Mouse (Mus musculus): ENCODE measurements around the gene Mcu. TPM values are rescaled to one million over a fixed set of nuclear protein-coding genes. Genes with fewer than 3 reads are reported as not detected.

Gene Mcu
- polyA plus RNA-seq, 2 experiments = 3.5 to 7.9 TPM

DNA sequence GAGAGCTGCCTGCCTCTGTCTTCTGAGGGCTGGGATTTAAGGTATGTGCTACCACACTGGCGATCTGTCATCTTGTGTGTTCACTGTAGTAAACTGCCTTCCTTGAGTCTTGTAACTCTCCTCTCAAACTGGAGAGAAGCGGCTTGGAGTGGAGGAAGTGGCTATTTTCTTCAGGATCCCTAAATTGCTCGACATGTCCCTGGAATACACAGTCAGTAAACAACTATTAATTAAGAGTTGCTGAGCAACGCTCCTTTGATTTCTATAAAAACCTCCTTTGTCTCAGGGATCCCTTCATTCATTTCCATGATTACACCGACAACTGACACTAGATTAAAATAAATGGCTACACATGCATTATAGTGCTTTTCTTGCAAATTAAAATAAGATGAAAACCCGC is 78.4 kb downstream of the Mcu start:
- H3K9ac ChIP-seq (replicated peaks) = no peak overlapping the region
- H3K4me2 ChIP-seq (ENCODE audit: low read depth) = no peak overlapping the region
- TF ChIP-seq CTCF (IDR thresholded peaks at IDR 0.05; ENCODE audit: low read depth) (no peak), EP300 (IDR thresholded peaks at IDR 0.05; ENCODE audit: low read depth) (no peak)
- H3K9me3 ChIP-seq (ENCODE audit: control insufficient read depth, low read length) = no peaks in the 10 kb centered on the region
- 70% methylated on average over 6 of the region's 6 CpGs for WGBS (ENCODE audit: insufficient replicate concordance)
- H3K27me3 ChIP-seq (ENCODE audit: control insufficient read depth, insufficient read depth, low read length) = no peaks in the 10 kb centered on the region; the same call in 1 of the 2 replicates
- ATAC-seq (ENCODE audit: insufficient read depth) = no peak
- H3K27ac ChIP-seq = no peak overlapping the region
- H3K4me3 ChIP-seq (ENCODE audit: insufficient read depth in 1 of 2, low read depth in 2 of 2, low read length in 2 of 2) = no peak overlapping the region
- no peaks in the 10 kb centered on the region for H3K36me3 ChIP-seq (replicated peaks; ENCODE audit: control insufficient read depth, insufficient read depth, low read depth)
- peaks cover 0 to 8% of the 10 kb centered on the region in 2 experiments; a peak in 2 of 4 replicates for H3K4me1 ChIP-seq (replicated peaks; ENCODE audit: control insufficient read depth in 2 of 2, insufficient read depth in 2 of 2, low read length in 1 of 2)
- no peak for DNase-seq (ENCODE audit: low read depth in 3 of 3, low spot score in 3 of 3)

DNA sequence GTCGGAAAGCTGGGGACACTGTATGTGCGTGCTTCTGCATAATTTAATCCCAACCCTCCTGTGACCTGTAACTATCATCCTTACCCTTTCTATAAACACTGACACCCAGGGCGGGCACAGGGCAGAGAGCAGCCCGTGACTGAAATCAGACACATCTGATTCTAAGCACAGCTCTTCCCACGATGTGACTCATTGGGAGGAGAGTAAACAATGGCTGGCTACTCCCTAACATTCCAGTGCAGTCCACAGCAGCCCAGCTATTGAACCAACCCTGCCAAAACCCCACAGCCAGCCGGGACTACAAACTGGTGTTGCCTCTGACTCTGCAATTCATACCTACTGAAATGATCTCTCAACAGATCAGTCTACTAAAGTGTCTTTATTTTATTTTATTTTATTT is 78.9 kb downstream of the Mcu start:
- Histone ChIP-seq H3K9ac (replicated peaks) (no peak overlapping the region), H3K9me3 (ENCODE audit: control insufficient read depth, low read length) (no peaks in the 10 kb centered on the region), H3K4me2 (ENCODE audit: low read depth) (no peak overlapping the region), H3K4me3 (ENCODE audit: insufficient read depth in 1 of 2, low read depth in 2 of 2, low read length in 2 of 2) (no peak overlapping the region), H3K27me3 (ENCODE audit: control insufficient read depth, insufficient read depth, low read length) (no peaks in the 10 kb centered on the region; the same call in 1 of the 2 replicates), H3K27ac (no peak overlapping the region), H3K4me1 (replicated peaks; ENCODE audit: control insufficient read depth in 2 of 2, insufficient read depth in 2 of 2, low read length in 1 of 2) (peaks cover 0 to 8% of the 10 kb centered on the region in 2 experiments; a peak in 2 of 4 replicates), H3K36me3 (replicated peaks; ENCODE audit: control insufficient read depth, insufficient read depth, low read depth) (no peaks in the 10 kb centered on the region)
- 60% methylated on average over 6 of the region's 6 CpGs for WGBS (ENCODE audit: insufficient replicate concordance)
- no peak for TF ChIP-seq CTCF (IDR thresholded peaks at IDR 0.05; ENCODE audit: low read depth)
- TF ChIP-seq EP300 (IDR thresholded peaks at IDR 0.05; ENCODE audit: low read depth) = no peak
- ATAC-seq (ENCODE audit: insufficient read depth) (no peak), DNase-seq (ENCODE audit: low read depth in 3 of 3, low spot score in 3 of 3) (no peak)

DNA sequence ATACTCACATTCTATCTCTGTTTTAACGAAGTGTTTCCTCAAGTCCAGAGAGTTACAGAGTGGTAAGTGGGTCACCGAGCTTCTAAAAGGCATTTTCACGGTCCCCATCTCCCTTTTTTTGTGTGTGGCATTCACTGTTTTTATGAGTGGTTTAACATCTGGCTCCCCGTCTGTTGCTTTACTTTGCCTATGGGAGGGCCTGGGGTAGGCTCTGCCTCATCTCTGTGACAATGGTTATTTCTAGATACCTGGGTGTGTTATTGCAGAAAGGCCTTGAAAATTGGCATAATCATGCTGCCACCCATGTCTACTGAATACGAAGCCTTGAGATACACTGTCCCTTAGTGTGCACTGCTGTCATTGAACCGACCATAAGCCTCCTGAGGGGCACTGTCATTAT is 84.2 kb downstream of the Mcu start:
- DNase-seq (ENCODE audit: low read depth in 3 of 3, low spot score in 3 of 3) (no peak), ATAC-seq (ENCODE audit: insufficient read depth) (no peak)
- Histone ChIP-seq H3K36me3 (replicated peaks; ENCODE audit: control insufficient read depth, insufficient read depth, low read depth) (no peaks in the 10 kb centered on the region), H3K9ac (replicated peaks) (no peak overlapping the region), H3K4me3 (ENCODE audit: insufficient read depth in 1 of 2, low read depth in 2 of 2, low read length in 2 of 2) (no peak overlapping the region), H3K9me3 (ENCODE audit: control insufficient read depth, low read length) (no peaks in the 10 kb centered on the region), H3K27me3 (ENCODE audit: control insufficient read depth, insufficient read depth, low read length) (no peaks in the 10 kb centered on the region), H3K4me1 (replicated peaks; ENCODE audit: control insufficient read depth in 2 of 2, insufficient read depth in 2 of 2, low read length in 1 of 2) (no peaks in the 10 kb centered on the region), H3K4me2 (ENCODE audit: low read depth) (no peak overlapping the region), H3K27ac (no peak overlapping the region)
- 67% methylated on average over 6 of the region's 6 CpGs for WGBS (ENCODE audit: insufficient replicate concordance)
- TF ChIP-seq CTCF (IDR thresholded peaks at IDR 0.05; ENCODE audit: low read depth) (no peak), EP300 (IDR thresholded peaks at IDR 0.05; ENCODE audit: low read depth) (no peak)

DNA sequence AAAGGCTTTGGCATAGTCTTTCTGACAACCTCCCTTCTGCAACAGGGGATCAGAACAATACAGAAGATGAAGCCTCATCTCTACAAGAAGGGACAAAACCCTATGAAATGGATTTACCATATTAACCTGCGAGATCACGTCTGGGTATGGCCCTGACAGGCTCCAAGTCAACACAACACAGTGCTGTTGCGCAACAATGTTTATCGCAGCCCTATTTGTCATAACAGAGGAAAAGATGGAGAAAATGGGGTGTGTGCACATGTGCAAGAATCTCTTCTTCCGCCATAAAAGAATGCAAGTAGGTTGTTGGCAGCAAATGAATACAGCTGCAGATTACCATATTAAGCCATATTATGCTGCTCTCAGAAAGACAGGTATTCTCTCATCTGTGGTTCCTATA is 88.7 kb downstream of the Mcu start:
- Histone ChIP-seq H3K36me3 (replicated peaks; ENCODE audit: control insufficient read depth, insufficient read depth, low read depth) (no peaks in the 10 kb centered on the region), H3K4me2 (ENCODE audit: low read depth) (no peak overlapping the region), H3K4me1 (replicated peaks; ENCODE audit: control insufficient read depth in 2 of 2, insufficient read depth in 2 of 2, low read length in 1 of 2) (peaks cover 0 to 5% of the 10 kb centered on the region in 2 experiments; a peak in 2 of 4 replicates), H3K9ac (replicated peaks) (no peak overlapping the region), H3K9me3 (ENCODE audit: control insufficient read depth, low read length) (no peaks in the 10 kb centered on the region), H3K4me3 (ENCODE audit: insufficient read depth in 1 of 2, low read depth in 2 of 2, low read length in 2 of 2) (no peak overlapping the region), H3K27ac (no peak overlapping the region), H3K27me3 (ENCODE audit: control insufficient read depth, insufficient read depth, low read length) (no peaks in the 10 kb centered on the region)
- no peak for DNase-seq (ENCODE audit: low read depth in 3 of 3, low spot score in 3 of 3)
- TF ChIP-seq EP300 (IDR thresholded peaks at IDR 0.05; ENCODE audit: low read depth) (no peak), CTCF (IDR thresholded peaks at IDR 0.05; ENCODE audit: low read depth) (no peak)
- whole genome bisulfite sequencing (ENCODE audit: insufficient replicate concordance) = 80% methylated on average over 5 of the region's 5 CpGs
- no peak for ATAC-seq (ENCODE audit: insufficient read depth)

DNA sequence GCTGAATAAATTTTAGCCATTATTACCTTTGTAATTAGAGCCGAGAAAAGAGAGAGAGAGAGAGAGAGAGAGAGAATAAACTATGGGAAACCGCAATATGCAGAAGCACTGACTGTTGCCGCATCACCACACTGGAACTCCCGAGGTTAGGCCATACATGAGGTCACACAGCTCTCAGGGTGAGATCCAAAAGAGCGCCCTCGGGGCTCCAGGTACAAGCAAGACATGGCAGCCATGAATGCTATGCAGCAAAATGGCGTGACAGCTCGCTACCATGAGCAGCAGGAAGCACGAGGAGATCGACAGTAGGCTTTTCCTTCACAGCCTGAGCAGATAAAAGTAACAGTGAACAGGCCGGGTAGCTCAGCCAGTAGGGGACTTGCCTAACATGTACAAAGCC is 89.2 kb downstream of the Mcu start:
- ATAC-seq (ENCODE audit: insufficient read depth) (no peak), DNase-seq (ENCODE audit: low read depth in 3 of 3, low spot score in 3 of 3) (no peak)
- Histone ChIP-seq H3K9ac (replicated peaks) (no peak overlapping the region), H3K9me3 (ENCODE audit: control insufficient read depth, low read length) (no peaks in the 10 kb centered on the region), H3K4me2 (ENCODE audit: low read depth) (no peak overlapping the region), H3K4me1 (replicated peaks; ENCODE audit: control insufficient read depth in 2 of 2, insufficient read depth in 2 of 2, low read length in 1 of 2) (peaks cover 0 to 5% of the 10 kb centered on the region in 2 experiments; a peak in 2 of 4 replicates), H3K27ac (no peak overlapping the region), H3K27me3 (ENCODE audit: control insufficient read depth, insufficient read depth, low read length) (no peaks in the 10 kb centered on the region), H3K4me3 (ENCODE audit: insufficient read depth in 1 of 2, low read depth in 2 of 2, low read length in 2 of 2) (no peak overlapping the region), H3K36me3 (replicated peaks; ENCODE audit: control insufficient read depth, insufficient read depth, low read depth) (no peaks in the 10 kb centered on the region)
- TF ChIP-seq CTCF (IDR thresholded peaks at IDR 0.05; ENCODE audit: low read depth) (no peak), EP300 (IDR thresholded peaks at IDR 0.05; ENCODE audit: low read depth) (no peak)
- 74% methylated on average over 11 of the region's 11 CpGs for WGBS (ENCODE audit: insufficient replicate concordance)

Data from liver, embryonic 14.5 days (tissue).